Mouse (Mus musculus): ENCODE results near the gene Arl8a. TPM values are rescaled to one million over a fixed set of nuclear protein-coding genes. Genes with fewer than 3 reads are reported as not detected.

The Arl8a gene
- polyA plus RNA-seq, 1 experiment from 2014 or later, result 29.7 TPM

DNA sequence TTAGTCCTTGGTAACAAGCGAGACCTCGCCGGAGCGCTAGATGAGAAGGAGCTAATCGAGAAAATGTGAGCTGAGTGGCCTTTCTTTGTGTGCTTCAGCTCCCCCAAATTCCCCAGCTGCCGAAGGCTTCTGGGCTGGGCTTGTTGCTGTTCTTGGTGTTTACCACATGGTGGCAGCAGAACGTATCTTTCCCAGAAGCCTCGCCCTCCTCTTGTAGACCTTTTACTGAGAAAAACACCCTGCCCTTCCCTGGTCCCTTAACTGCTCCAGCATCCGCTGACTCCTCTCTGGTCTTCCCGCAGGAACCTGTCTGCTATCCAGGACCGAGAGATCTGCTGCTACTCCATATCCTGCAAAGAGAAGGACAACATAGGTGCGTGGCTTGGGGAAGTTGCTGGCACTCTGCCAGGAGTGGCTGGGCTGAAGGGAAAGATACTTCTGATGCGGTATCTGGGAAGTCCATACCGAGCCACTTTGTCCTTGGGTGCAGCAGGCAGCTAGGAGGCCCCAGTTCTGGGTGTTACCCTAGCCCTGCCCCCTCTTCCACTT is 7.9 kb downstream of the Arl8a start:
- peaks cover 23% of the 10 kb centered on the region for H3K27me3 ChIP-seq (ENCODE audit: control insufficient read depth, insufficient read depth, low read length)
- peak overlapping the region; percentile 61 for H3K4me2 ChIP-seq
- peak overlapping the region; percentile 65 for H3K27ac ChIP-seq (ENCODE audit: low read depth, low read length)
- peak overlapping the region; percentile 31 for H3K4me3 ChIP-seq (ENCODE audit: low read depth, low read length)
- peak overlapping the region; percentile 64; the same call in 1 of the 2 replicates for H3K9ac ChIP-seq (ENCODE audit: low read depth, low read length)
- 0 out of 2 replicates have a peak, but pooled peaks cover 2% of the 10 kb centered on the region for H3K36me3 ChIP-seq (ENCODE audit: control insufficient read depth, insufficient read depth, low read length)
- peak; percentile 37; the same call in 1 of the 2 replicates for ATAC-seq (replicated peaks; ENCODE audit: insufficient number of reproducible peaks, low FRiP score, low TSS enrichment)
- no peaks in the 10 kb centered on the region for H3K9me3 ChIP-seq (replicated peaks; ENCODE audit: control insufficient read depth, low read length)
- 4% methylated on average over 14 of the region's 14 CpGs for WGBS (ENCODE audit: insufficient replicate concordance)
- peaks cover 7% of the 10 kb centered on the region; the same call in 1 of the 2 replicates for H3K4me1 ChIP-seq (ENCODE audit: control insufficient read depth, insufficient read depth, low read length)

DNA sequence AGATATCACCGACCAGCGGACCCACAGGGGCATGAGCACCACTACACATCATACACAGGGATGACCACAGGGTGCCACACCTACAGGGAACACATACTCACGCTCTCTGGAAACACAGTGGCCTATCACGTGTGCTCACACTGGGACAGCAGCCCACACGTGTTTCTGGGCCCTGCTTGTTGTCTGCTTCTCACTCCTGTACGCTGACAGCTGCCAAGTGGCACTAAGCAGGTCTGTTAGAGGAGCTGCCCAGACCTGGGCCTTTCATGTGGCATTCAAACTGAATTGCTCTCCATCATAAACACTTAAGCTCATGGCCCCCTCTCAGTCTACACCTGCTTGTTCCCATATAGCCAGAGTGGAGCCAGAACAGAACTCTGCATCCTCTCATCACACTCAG is 9.7 kb downstream of the Arl8a start:
- WGBS (ENCODE audit: insufficient replicate concordance), result 60% methylated on average over 6 of the region's 6 CpGs
- Histone ChIP-seq H3K9ac (ENCODE audit: low read depth, low read length) (no peak overlapping the region), H3K4me2 (no peak overlapping the region), H3K4me3 (ENCODE audit: low read depth, low read length) (no peak overlapping the region), H3K36me3 (ENCODE audit: control insufficient read depth, insufficient read depth, low read length) (0 out of 2 replicates have a peak, but pooled peaks cover 2% of the 10 kb centered on the region), H3K27ac (ENCODE audit: low read depth, low read length) (no peak overlapping the region), H3K4me1 (ENCODE audit: control insufficient read depth, insufficient read depth, low read length) (peaks cover 7% of the 10 kb centered on the region; the same call in 1 of the 2 replicates), H3K27me3 (ENCODE audit: control insufficient read depth, insufficient read depth, low read length) (peaks cover 37% of the 10 kb centered on the region), H3K9me3 (replicated peaks; ENCODE audit: control insufficient read depth, low read length) (no peaks in the 10 kb centered on the region)
- peak; percentile 40; the same call in 1 of the 2 replicates for ATAC-seq (replicated peaks; ENCODE audit: insufficient number of reproducible peaks, low FRiP score, low TSS enrichment)

DNA sequence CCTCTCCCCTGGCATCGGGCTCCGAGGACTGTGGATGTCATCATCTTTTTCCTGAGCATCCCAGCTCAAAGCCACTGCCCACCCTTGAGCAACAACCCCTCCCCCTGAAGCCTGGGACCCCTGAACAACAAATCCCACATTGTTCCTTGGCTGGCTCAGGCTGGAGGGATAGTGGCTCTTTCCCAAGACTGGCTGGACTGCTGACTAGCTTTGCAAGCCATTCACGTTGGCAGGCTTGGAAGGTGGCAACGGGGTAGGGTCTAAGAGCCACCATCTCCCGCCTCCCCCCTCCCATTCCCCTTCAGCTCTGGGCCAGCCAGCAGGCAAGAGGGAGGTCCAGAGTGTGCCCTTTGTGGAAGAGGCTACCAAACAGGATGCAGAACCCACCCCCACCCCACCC is 12.0 kb downstream of the Arl8a start:
- Histone ChIP-seq H3K4me2 (no peak overlapping the region), H3K4me3 (ENCODE audit: low read depth, low read length) (no peak overlapping the region), H3K27me3 (ENCODE audit: control insufficient read depth, insufficient read depth, low read length) (peaks cover 46% of the 10 kb centered on the region), H3K4me1 (ENCODE audit: control insufficient read depth, insufficient read depth, low read length) (peaks cover 7% of the 10 kb centered on the region; the same call in 1 of the 2 replicates), H3K27ac (ENCODE audit: low read depth, low read length) (no peak overlapping the region), H3K36me3 (ENCODE audit: control insufficient read depth, insufficient read depth, low read length) (0 out of 2 replicates have a peak, but pooled peaks cover 2% of the 10 kb centered on the region), H3K9me3 (replicated peaks; ENCODE audit: control insufficient read depth, low read length) (no peaks in the 10 kb centered on the region), H3K9ac (ENCODE audit: low read depth, low read length) (no peak overlapping the region)
- ATAC-seq (replicated peaks; ENCODE audit: insufficient number of reproducible peaks, low FRiP score, low TSS enrichment), result no peak
- WGBS (ENCODE audit: insufficient replicate concordance), result 69% methylated on average over 5 of the region's 5 CpGs

DNA sequence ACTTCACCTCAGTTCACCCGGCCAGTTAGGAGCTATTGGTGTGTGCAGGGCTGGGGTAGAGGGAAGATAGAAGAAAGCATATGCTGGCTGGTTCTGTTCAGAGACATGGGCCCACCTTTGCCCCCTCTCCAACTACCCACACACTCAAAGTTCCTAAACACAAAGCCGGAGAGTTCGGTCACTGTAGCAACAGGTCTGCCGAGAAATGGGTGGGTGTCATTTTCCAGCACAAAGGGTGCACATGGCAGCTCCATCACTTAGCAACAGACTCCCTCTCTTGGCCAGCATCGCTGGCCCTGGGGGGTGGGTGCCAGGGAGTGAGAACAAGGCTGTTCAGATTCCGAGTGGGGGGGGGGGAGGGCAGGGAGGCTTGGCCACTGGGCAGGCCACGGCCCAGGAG is 12.4 kb downstream of the Arl8a start:
- H3K27ac ChIP-seq (ENCODE audit: low read depth, low read length), result no peak overlapping the region
- 71% methylated on average over 7 of the region's 7 CpGs for WGBS (ENCODE audit: insufficient replicate concordance)
- H3K4me3 ChIP-seq (ENCODE audit: low read depth, low read length), result no peak overlapping the region
- no peak overlapping the region for H3K4me2 ChIP-seq
- peaks cover 7% of the 10 kb centered on the region; the same call in 1 of the 2 replicates for H3K4me1 ChIP-seq (ENCODE audit: control insufficient read depth, insufficient read depth, low read length)
- H3K9me3 ChIP-seq (replicated peaks; ENCODE audit: control insufficient read depth, low read length), result no peaks in the 10 kb centered on the region
- H3K36me3 ChIP-seq (ENCODE audit: control insufficient read depth, insufficient read depth, low read length), result 0 out of 2 replicates have a peak, but pooled peaks cover 2% of the 10 kb centered on the region
- no peak for ATAC-seq (replicated peaks; ENCODE audit: insufficient number of reproducible peaks, low FRiP score, low TSS enrichment)
- peaks cover 44% of the 10 kb centered on the region for H3K27me3 ChIP-seq (ENCODE audit: control insufficient read depth, insufficient read depth, low read length)
- no peak overlapping the region for H3K9ac ChIP-seq (ENCODE audit: low read depth, low read length)

DNA sequence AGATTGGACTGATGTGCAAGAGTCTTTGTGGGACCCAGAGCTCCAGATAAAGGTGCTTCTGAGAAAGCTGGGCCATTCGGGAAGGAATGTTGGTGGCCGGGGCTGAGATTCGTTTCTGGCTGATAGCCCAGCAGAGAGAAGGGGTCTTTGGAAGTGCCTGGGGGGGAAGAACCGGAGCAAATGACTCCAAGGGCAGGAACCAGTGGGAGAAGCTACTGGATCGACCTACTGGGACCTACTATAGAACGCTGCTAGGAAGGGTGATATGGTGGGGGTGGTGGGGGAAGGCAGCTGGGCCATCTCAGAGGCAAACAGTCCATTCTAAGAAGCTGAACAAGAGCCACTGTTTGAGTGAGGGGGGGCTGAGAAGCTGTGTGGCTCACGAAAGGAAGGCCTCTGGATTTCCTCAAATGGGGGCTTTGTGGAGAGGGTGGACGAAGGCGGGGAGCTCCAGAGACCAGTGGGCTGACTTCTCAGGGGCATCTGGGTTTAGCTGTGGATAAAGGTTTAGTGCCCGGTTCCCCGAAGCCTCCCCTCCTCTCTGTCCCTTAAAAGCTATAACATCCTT is 13.0 kb downstream of the Arl8a start:
- ATAC-seq (replicated peaks; ENCODE audit: insufficient number of reproducible peaks, low FRiP score, low TSS enrichment), result no peak
- no peaks in the 10 kb centered on the region for H3K9me3 ChIP-seq (replicated peaks; ENCODE audit: control insufficient read depth, low read length)
- H3K27ac ChIP-seq (ENCODE audit: low read depth, low read length), result no peak overlapping the region
- no peak overlapping the region for H3K9ac ChIP-seq (ENCODE audit: low read depth, low read length)
- WGBS (ENCODE audit: insufficient replicate concordance), result 74% methylated on average over 11 of the region's 11 CpGs
- H3K36me3 ChIP-seq (ENCODE audit: control insufficient read depth, insufficient read depth, low read length), result 0 out of 2 replicates have a peak, but pooled peaks cover 2% of the 10 kb centered on the region
- H3K27me3 ChIP-seq (ENCODE audit: control insufficient read depth, insufficient read depth, low read length), result peaks cover 46% of the 10 kb centered on the region
- peaks cover 5% of the 10 kb centered on the region; the same call in 1 of the 2 replicates for H3K4me1 ChIP-seq (ENCODE audit: control insufficient read depth, insufficient read depth, low read length)
- no peak overlapping the region for H3K4me2 ChIP-seq
- H3K4me3 ChIP-seq (ENCODE audit: low read depth, low read length), result no peak overlapping the region

DNA sequence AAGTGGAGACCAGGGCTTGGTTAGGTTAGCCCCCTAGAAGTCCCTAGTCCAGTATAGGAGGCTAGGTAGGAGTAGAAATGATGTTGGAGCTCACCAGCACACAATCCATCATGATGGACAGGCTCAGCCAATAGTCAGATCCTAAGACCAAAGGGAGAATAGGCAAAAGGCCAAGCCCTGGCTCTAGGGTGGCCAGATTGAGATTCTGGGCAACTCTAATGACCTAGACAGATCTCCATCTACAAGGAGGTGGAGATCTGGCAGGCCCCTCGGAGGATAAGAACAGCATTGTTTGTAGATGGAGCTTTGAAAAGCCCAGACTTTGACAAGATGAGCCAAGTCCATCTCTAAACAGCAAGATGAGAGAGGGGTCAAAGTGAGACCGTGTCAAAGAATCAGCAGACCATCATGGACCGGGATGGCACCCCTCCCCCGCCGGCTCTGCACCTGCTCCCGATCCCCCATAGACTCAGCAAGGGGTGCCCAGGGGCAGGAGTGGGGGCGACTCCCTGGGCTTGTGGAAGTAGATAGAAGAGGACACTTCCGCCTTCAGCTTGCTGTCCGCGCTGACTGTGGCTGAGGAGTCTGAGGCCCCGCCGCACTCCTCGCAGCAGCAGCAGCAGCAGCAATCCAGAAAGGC is 13.9 kb downstream of the Arl8a start:
- no peak overlapping the region for H3K27ac ChIP-seq (ENCODE audit: low read depth, low read length)
- ATAC-seq (replicated peaks; ENCODE audit: insufficient number of reproducible peaks, low FRiP score, low TSS enrichment), result no peak
- H3K4me2 ChIP-seq, result no peak overlapping the region
- no peaks in the 10 kb centered on the region for H3K9me3 ChIP-seq (replicated peaks; ENCODE audit: control insufficient read depth, low read length)
- peaks cover 49% of the 10 kb centered on the region for H3K27me3 ChIP-seq (ENCODE audit: control insufficient read depth, insufficient read depth, low read length)
- 80% methylated on average over 13 of the region's 13 CpGs for WGBS (ENCODE audit: insufficient replicate concordance)
- no peak overlapping the region for H3K9ac ChIP-seq (ENCODE audit: low read depth, low read length)
- H3K4me1 ChIP-seq (ENCODE audit: control insufficient read depth, insufficient read depth, low read length), result no peaks in the 10 kb centered on the region
- H3K36me3 ChIP-seq (ENCODE audit: control insufficient read depth, insufficient read depth, low read length), result 0 out of 2 replicates have a peak, but pooled peaks cover 2% of the 10 kb centered on the region
- no peak overlapping the region for H3K4me3 ChIP-seq (ENCODE audit: low read depth, low read length)

DNA sequence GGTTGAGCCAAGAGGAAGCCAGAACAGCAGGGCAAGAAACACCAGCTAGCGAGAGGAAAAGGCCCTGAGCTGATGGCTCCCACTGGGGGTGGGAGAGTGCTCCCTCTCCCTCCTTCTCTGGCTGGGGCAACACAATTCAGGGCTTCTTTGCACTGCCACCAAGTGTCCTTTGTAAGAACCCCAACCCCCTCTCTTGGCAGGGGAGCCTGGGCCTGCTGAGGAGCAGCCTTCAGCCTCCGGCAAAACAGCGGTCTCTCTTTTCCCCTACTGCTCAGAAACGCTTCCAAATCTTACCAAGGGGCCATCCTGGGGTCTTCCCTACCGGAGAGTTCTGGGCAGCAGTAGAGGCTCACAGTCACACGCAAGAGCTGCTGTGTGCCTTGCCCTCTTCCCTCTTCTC is 16.1 kb downstream of the Arl8a start:
- peaks cover 57% of the 10 kb centered on the region for H3K27me3 ChIP-seq (ENCODE audit: control insufficient read depth, insufficient read depth, low read length)

DNA sequence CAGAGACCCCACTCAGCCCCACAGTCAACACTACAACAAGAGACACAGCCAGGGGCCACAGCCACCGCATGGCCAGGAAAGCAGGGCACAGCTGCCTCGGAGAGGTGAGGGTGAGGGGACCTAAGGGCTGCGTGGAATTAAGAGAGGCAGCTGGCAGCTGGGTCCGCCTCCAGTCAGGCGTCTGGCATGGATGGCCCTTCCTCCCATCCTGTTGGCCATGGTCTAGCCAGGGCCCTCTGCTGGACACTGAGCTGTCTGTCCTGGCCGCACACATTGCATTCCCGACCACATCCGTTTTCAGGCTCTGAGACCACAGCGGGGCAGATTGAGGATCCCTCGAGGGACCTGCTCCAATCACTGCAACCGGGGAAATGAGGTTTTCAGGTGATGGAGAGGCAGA is 20.8 kb downstream of the Arl8a start, which contains the start of gene Gpr37l1:
Gene Gpr37l1, minus strand, starts transcription at position 247 of the 400 bp plus-strand sequence.
- Histone ChIP-seq H3K9ac (ENCODE audit: low read depth, low read length) (no peak within 1 kb of the TSS), H3K36me3 (ENCODE audit: control insufficient read depth, insufficient read depth, low read length) (no peaks in the 10 kb centered on the region), H3K27me3 (ENCODE audit: control insufficient read depth, insufficient read depth, low read length) (peaks cover 24% of the 10 kb centered on the region), H3K4me3 (ENCODE audit: low read depth, low read length) (no peak within 1 kb of the TSS), H3K9me3 (replicated peaks; ENCODE audit: control insufficient read depth, low read length) (no peaks in the 10 kb centered on the region), H3K27ac (ENCODE audit: low read depth, low read length) (no peak within 1 kb of the TSS), H3K4me2 (no peak within 1 kb of the TSS), H3K4me1 (ENCODE audit: control insufficient read depth, insufficient read depth, low read length) (no peaks in the 10 kb centered on the region; the same call in 1 of the 2 replicates)
- WGBS (ENCODE audit: insufficient replicate concordance), result 58% methylated on average over 11 of the region's 11 CpGs
- no peak for ATAC-seq (replicated peaks; ENCODE audit: insufficient number of reproducible peaks, low FRiP score, low TSS enrichment)

More for the DNA sequence above, 16.1 kb downstream of the Arl8a start:
- Histone ChIP-seq H3K4me2 (no peak overlapping the region), H3K36me3 (ENCODE audit: control insufficient read depth, insufficient read depth, low read length) (no peaks in the 10 kb centered on the region), H3K27ac (ENCODE audit: low read depth, low read length) (no peak overlapping the region), H3K4me1 (ENCODE audit: control insufficient read depth, insufficient read depth, low read length) (no peaks in the 10 kb centered on the region; the same call in 1 of the 2 replicates), H3K9me3 (replicated peaks; ENCODE audit: control insufficient read depth, low read length) (no peaks in the 10 kb centered on the region), H3K4me3 (ENCODE audit: low read depth, low read length) (no peak overlapping the region), H3K9ac (ENCODE audit: low read depth, low read length) (no peak overlapping the region)
- WGBS (ENCODE audit: insufficient replicate concordance), result 50% methylated on average over 6 of the region's 6 CpGs
- ATAC-seq (replicated peaks; ENCODE audit: insufficient number of reproducible peaks, low FRiP score, low TSS enrichment), result no peak

Measured in heart, embryonic 11.5 days (tissue).